Mouse (Mus musculus) ES-E14 (cell line): ENCODE results near the gene Aldh3b3.
A peak's percentile ranks its signal among the peaks of the same experiment; 100 is the strongest.

ENCODE experiments used
- CHD2 ChIP-seq: IDR thresholded peaks from 2 replicates; pipeline ENCODE4 v1.6.1; 2014; ENCODE audit warnings: mild to moderate bottlenecking, low read depth, low read length, inconsistent platforms
- HCFC1 ChIP-seq: IDR thresholded peaks from 2 replicates; pipeline ENCODE4 v1.6.1; 2012; ENCODE audit warnings: low read length, inconsistent platforms, borderline replicate concordance; ENCODE audit not compliant: insufficient read depth
- MAFK ChIP-seq: IDR thresholded peaks from 2 replicates; pipeline ENCODE4 v1.6.1; 2014; ENCODE audit warnings: mild to moderate bottlenecking, low read depth, low read length, inconsistent platforms; ENCODE audit not compliant: insufficient read depth
- ZC3H11A ChIP-seq: IDR thresholded peaks from 2 replicates; pipeline ENCODE4 v1.6.1; 2012; ENCODE audit warnings: low read depth, mild to moderate bottlenecking, inconsistent platforms, low read length, borderline replicate concordance
- ZNF384 ChIP-seq: IDR thresholded peaks from 2 replicates; pipeline ENCODE4 v1.6.1; 2012; ENCODE audit warnings: low read depth, low read length, inconsistent platforms

DNA sequence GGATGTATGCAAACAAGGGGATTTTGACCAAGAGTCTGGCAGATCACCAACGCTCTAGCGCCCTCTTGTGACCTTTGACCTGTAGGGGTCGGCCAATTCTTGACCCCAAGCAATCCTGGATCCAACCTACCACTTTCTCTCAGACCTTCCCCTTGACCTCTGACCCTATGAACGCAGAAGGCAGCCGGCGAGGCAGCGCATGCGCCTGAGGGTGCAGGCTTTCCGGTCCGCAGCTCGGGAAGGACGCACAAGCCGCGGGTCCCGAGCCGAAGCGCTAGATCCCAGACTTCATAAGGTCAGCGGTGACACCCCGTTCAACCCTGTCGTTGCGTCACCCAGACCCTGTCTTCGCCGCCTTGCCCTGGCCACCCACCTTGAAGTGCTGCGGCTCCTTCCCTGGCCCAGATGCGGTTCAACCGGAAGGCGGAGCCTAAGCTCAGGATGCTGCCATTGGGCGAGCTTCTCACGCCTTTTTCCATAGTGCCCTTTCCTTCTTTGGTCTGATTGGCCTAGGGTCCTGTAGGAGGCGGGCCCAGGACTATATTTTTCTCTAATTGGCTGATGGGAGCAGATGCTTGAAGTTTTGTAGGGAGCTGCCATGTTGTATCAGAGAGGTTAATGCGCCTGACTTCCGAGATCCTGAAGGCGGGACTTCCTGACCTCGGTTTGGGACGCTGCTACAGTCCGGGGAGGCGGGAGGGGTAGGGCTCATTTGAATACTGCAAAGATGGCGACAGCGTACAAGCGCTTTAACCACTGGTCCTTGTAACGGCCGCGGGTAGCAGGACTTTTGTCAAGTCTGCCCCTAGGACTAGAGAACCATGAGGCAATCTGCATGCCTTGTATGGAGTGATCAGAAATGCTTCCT is 45.9 kb upstream of the Aldh3b3 start, which contains the start of gene Ndufs8:
- TF ChIP-seq MAFK (no peak), HCFC1 (peak; percentile 65; the same call in 1 of the 2 replicates), ZNF384 (no peak), ZC3H11A (0 out of 2 replicates have a peak, but pooled peaks have one; percentile 2), CHD2 (peak; percentile 81)
